Mouse (Mus musculus) brain, embryonic 14.5 days (tissue): Measurements from ENCODE around the gene Glis3.

Source experiments
- CTCF ChIP-seq: fragments of 200-500 bp; IDR thresholded peaks from 2 replicates; pipeline ENCODE4 v1.5.1; 2012; ENCODE audit warnings: inconsistent platforms, mild to moderate bottlenecking, moderate library complexity, borderline replicate concordance; ENCODE audit not compliant: insufficient read depth, insufficient read length; ENCODE audit errors: extremely low read depth
- POLR2A ChIP-seq: fragments of 200-500 bp; IDR thresholded peaks from 2 replicates; pipeline ENCODE4 v1.6.1; 2012; ENCODE audit warnings: mild to moderate bottlenecking, inconsistent platforms, borderline replicate concordance; ENCODE audit not compliant: poor library complexity, insufficient read depth, insufficient read length, severe bottlenecking; ENCODE audit errors: extremely low read depth

- no peak for TF ChIP-seq CTCF
- no peak for TF ChIP-seq POLR2A
Observed at GRCm38 (mm10) chr19:28612249-28612648, 67.6 kb downstream of the Glis3 start.
